Mouse (Mus musculus): ENCODE results near the gene Pphln1. TPM values are rescaled to one million over a fixed set of nuclear protein-coding genes. Genes with fewer than 3 reads are reported as not detected.

Pphln1 gene
- total and polyA plus RNA-seq, 3 experiments = 11.4 to 96.4 (median 34.3) TPM

DNA sequence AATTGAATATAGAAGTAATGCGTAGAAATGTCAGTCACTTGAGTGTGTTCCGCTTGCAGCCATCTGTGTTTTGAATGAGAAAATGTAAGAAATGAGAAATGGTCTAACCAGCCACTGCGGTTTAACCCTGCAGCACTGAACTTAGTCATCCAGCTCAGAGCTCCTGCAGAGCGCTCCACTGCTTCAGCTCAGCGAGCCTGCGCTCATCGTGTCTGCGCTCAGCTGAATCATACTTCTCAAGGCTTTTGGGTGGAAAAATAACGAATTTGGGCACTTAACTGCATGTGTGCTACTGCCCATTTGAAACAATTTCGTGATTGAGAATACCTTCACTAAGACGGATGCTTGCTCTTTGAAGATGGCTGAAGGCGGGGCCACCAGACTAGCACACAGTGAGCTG, 73.5 kb downstream of the Pphln1 start:
- H3K4me3 ChIP-seq (ENCODE audit: low read depth, low read length) = no peak overlapping the region
- ATAC-seq (ENCODE audit: extremely low read depth, insufficient number of reproducible peaks, low FRiP score, poor library complexity, severe bottlenecking) (no peak), DNase-seq (ENCODE audit: low spot score) (no peak)
- no peaks in the 10 kb centered on the region for H3K27me3 ChIP-seq (ENCODE audit: insufficient read depth, low read length)
- peaks cover 63% of the 10 kb centered on the region for H3K36me3 ChIP-seq (replicated peaks)
- H3K4me1 ChIP-seq (ENCODE audit: insufficient read depth, low read depth, low read length) = peaks cover 2% of the 10 kb centered on the region; the same call in 1 of the 2 replicates
- no peaks in the 10 kb centered on the region for H3K9me3 ChIP-seq (replicated peaks)
- TF ChIP-seq TAL1 (conservative IDR thresholded peaks at IDR 0.05; ENCODE audit: low read depth, low read length) = no peak
- no peak for TF ChIP-seq GATA2 (IDR thresholded peaks at IDR 0.05; ENCODE audit: borderline replicate concordance, low read depth, low read length)
- TF ChIP-seq CTCF (IDR thresholded peaks at IDR 0.05; ENCODE audit: low read depth, low read length) = no peak
- no peak for TF ChIP-seq GATA1 (IDR thresholded peaks at IDR 0.05; ENCODE audit: borderline replicate concordance, low read length)
- no peak for TF ChIP-seq POLR2AphosphoS5 (IDR thresholded peaks at IDR 0.05; ENCODE audit: insufficient replicate concordance, low read depth, low read length)

DNA sequence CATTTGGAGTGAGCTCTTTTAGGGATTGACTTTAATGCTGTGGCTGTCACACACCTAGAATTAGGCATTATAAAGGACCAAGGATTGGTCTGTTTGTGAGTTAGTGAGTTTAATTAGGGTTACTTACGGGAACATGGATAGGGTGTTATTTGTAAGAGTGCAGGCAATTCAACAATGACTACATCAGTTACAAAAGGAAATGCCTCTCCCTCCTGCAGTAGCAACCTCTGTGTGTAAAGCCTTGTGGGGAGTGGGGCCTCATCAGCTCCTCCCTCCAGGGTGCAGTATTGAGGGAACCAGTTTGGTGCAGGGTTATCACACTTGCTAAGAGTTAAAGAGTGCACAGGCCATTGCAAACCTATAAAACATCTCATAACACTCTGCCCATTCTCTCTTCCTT, 73.9 kb downstream of the Pphln1 start:
- no peak for DNase-seq (ENCODE audit: low spot score)
- Histone ChIP-seq H3K9me3 (replicated peaks) (no peaks in the 10 kb centered on the region), H3K4me1 (ENCODE audit: insufficient read depth, low read depth, low read length) (peaks cover 2% of the 10 kb centered on the region; the same call in 1 of the 2 replicates), H3K36me3 (replicated peaks) (peaks cover 61% of the 10 kb centered on the region), H3K4me3 (ENCODE audit: low read depth, low read length) (no peak overlapping the region), H3K27me3 (ENCODE audit: insufficient read depth, low read length) (no peaks in the 10 kb centered on the region)
- no peak for ATAC-seq (ENCODE audit: extremely low read depth, insufficient number of reproducible peaks, low FRiP score, poor library complexity, severe bottlenecking)
- no peak for TF ChIP-seq POLR2AphosphoS5 (IDR thresholded peaks at IDR 0.05; ENCODE audit: insufficient replicate concordance, low read depth, low read length)
- TF ChIP-seq TAL1 (conservative IDR thresholded peaks at IDR 0.05; ENCODE audit: low read depth, low read length) = no peak
- TF ChIP-seq GATA2 (IDR thresholded peaks at IDR 0.05; ENCODE audit: borderline replicate concordance, low read depth, low read length) = no peak
- TF ChIP-seq GATA1 (IDR thresholded peaks at IDR 0.05; ENCODE audit: borderline replicate concordance, low read length) = no peak
- TF ChIP-seq CTCF (IDR thresholded peaks at IDR 0.05; ENCODE audit: low read depth, low read length) = no peak

DNA sequence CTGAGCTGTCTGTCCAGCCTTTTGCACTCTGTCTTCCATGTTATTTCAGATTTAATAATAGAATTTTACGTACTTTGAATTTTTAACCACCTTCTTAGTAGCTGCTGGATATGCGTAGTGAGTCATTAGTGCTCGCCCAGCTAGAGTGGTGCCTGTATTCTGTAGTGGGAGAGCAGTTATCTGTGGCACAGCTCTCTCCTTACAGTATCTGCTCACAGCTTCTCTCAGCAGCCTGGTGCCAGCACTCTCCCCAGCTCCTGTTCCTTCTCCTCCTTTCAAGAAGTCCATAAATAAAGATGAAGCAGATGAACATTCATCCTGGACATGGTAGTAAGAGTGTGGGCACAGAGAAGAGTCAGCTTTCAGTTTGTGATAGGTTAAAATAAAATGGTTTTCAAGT, 76.1 kb downstream of the Pphln1 start:
- peaks cover 63% of the 10 kb centered on the region for H3K36me3 ChIP-seq (replicated peaks)

DNA sequence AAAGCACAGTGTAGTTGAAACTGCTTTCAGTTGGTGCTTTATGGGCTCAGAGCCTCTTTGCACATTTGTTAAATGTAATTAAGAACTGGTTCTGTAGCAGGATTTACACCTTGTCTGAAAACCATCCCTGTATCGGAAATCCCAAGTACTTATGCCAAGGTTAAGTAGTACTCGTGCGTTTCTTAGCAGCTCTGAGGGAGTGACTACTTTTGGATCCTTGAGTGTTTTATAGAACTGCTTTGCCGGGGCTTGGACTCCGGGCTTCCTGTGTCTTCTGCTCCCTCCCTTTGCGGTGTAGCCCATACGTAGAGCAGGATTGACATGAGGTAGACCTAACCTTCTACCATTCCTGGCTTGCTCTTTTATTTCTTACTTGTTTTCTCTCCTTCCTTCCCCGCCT, 77.5 kb downstream of the Pphln1 start:
- Histone ChIP-seq H3K9me3 (replicated peaks) (no peaks in the 10 kb centered on the region), H3K36me3 (replicated peaks) (peaks cover 68% of the 10 kb centered on the region), H3K4me3 (ENCODE audit: low read depth, low read length) (no peak overlapping the region), H3K4me1 (ENCODE audit: insufficient read depth, low read depth, low read length) (peaks cover 2% of the 10 kb centered on the region; the same call in 1 of the 2 replicates), H3K27me3 (ENCODE audit: insufficient read depth, low read length) (no peaks in the 10 kb centered on the region)
- no peak for TF ChIP-seq TAL1 (conservative IDR thresholded peaks at IDR 0.05; ENCODE audit: low read depth, low read length)
- no peak for TF ChIP-seq CTCF (IDR thresholded peaks at IDR 0.05; ENCODE audit: low read depth, low read length)
- TF ChIP-seq GATA1 (IDR thresholded peaks at IDR 0.05; ENCODE audit: borderline replicate concordance, low read length) = no peak
- no peak for TF ChIP-seq POLR2AphosphoS5 (IDR thresholded peaks at IDR 0.05; ENCODE audit: insufficient replicate concordance, low read depth, low read length)
- TF ChIP-seq GATA2 (IDR thresholded peaks at IDR 0.05; ENCODE audit: borderline replicate concordance, low read depth, low read length) = no peak
- ATAC-seq (ENCODE audit: extremely low read depth, insufficient number of reproducible peaks, low FRiP score, poor library complexity, severe bottlenecking) (no peak), DNase-seq (ENCODE audit: low spot score) (no peak)

More for the DNA sequence above, 76.1 kb downstream of the Pphln1 start:
- DNase-seq (ENCODE audit: low spot score) (no peak), ATAC-seq (ENCODE audit: extremely low read depth, insufficient number of reproducible peaks, low FRiP score, poor library complexity, severe bottlenecking) (no peak)
- Histone ChIP-seq H3K4me1 (ENCODE audit: insufficient read depth, low read depth, low read length) (peaks cover 2% of the 10 kb centered on the region; the same call in 1 of the 2 replicates), H3K27me3 (ENCODE audit: insufficient read depth, low read length) (no peaks in the 10 kb centered on the region), H3K9me3 (replicated peaks) (no peaks in the 10 kb centered on the region), H3K4me3 (ENCODE audit: low read depth, low read length) (no peak overlapping the region)
- TF ChIP-seq TAL1 (conservative IDR thresholded peaks at IDR 0.05; ENCODE audit: low read depth, low read length) = no peak

DNA sequence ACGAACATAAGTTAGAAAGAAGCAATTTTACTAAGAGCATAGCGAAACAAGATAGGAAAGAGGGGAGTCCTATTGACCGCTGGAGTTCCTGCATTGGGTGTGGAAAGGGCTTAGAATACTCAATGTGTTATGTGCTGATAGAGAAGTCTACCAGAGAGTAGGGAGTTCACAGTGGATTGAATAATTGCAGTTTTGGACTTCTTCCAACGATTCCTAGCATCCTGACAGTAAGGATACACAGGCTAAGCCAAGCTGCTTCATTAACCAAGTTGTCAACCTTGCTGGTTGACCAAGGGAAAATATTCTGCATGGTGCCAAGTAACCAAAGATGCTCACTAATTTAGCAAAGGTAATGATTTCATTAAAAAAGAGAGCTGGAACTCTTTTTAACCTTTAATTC, 79.6 kb downstream of the Pphln1 start:
- DNase-seq (ENCODE audit: low spot score) = no peak
- H3K9me3 ChIP-seq (replicated peaks) = no peaks in the 10 kb centered on the region
- ATAC-seq (ENCODE audit: extremely low read depth, insufficient number of reproducible peaks, low FRiP score, poor library complexity, severe bottlenecking) = no peak
- no peaks in the 10 kb centered on the region for H3K27me3 ChIP-seq (ENCODE audit: insufficient read depth, low read length)
- TF ChIP-seq GATA2 (IDR thresholded peaks at IDR 0.05; ENCODE audit: borderline replicate concordance, low read depth, low read length) (no peak), GATA1 (IDR thresholded peaks at IDR 0.05; ENCODE audit: borderline replicate concordance, low read length) (no peak), POLR2AphosphoS5 (IDR thresholded peaks at IDR 0.05; ENCODE audit: insufficient replicate concordance, low read depth, low read length) (no peak), TAL1 (conservative IDR thresholded peaks at IDR 0.05; ENCODE audit: low read depth, low read length) (no peak), CTCF (IDR thresholded peaks at IDR 0.05; ENCODE audit: low read depth, low read length) (no peak)
- peaks cover 2% of the 10 kb centered on the region; the same call in 1 of the 2 replicates for H3K4me1 ChIP-seq (ENCODE audit: insufficient read depth, low read depth, low read length)
- no peak overlapping the region for H3K4me3 ChIP-seq (ENCODE audit: low read depth, low read length)
- H3K36me3 ChIP-seq (replicated peaks) = peaks cover 65% of the 10 kb centered on the region

DNA sequence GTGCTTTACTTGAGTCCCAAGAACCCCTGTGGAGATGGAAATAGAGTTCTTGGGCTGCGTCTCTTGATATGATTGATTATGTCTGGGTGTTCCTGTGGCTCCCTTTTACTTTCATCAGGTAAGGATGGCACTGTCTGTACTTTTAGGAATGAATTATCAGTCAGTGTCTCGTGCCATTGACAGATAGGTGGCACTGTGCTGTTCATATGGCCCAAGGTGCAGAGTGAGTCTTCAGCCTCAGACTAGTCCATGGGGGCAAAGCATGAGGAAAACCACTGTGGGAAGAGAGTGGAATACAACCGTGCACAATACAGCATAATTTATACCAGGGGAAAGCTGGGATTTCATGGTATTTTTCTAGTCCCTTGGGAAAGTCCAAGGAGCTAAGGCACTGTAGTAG, 80.5 kb downstream of the Pphln1 start:
- ATAC-seq (ENCODE audit: extremely low read depth, insufficient number of reproducible peaks, low FRiP score, poor library complexity, severe bottlenecking) = no peak

More for the DNA sequence above, 80.5 kb downstream of the Pphln1 start:
- Histone ChIP-seq H3K36me3 (replicated peaks) (peaks cover 66% of the 10 kb centered on the region), H3K27me3 (ENCODE audit: insufficient read depth, low read length) (no peaks in the 10 kb centered on the region), H3K4me1 (ENCODE audit: insufficient read depth, low read depth, low read length) (peaks cover 2% of the 10 kb centered on the region; the same call in 1 of the 2 replicates), H3K9me3 (replicated peaks) (no peaks in the 10 kb centered on the region), H3K4me3 (ENCODE audit: low read depth, low read length) (no peak overlapping the region)
- no peak for TF ChIP-seq TAL1 (conservative IDR thresholded peaks at IDR 0.05; ENCODE audit: low read depth, low read length)
- TF ChIP-seq CTCF (IDR thresholded peaks at IDR 0.05; ENCODE audit: low read depth, low read length) = no peak
- TF ChIP-seq GATA1 (IDR thresholded peaks at IDR 0.05; ENCODE audit: borderline replicate concordance, low read length) = no peak
- no peak for TF ChIP-seq GATA2 (IDR thresholded peaks at IDR 0.05; ENCODE audit: borderline replicate concordance, low read depth, low read length)
- TF ChIP-seq POLR2AphosphoS5 (IDR thresholded peaks at IDR 0.05; ENCODE audit: insufficient replicate concordance, low read depth, low read length) = no peak
- no peak for DNase-seq (ENCODE audit: low spot score)

Measured in G1E (cell line).